Mouse (Mus musculus) intestine, embryonic 15.5 days (tissue): ENCODE data around the gene Taf5l. TPM values are rescaled to one million over a fixed set of nuclear protein-coding genes. Genes with fewer than 3 reads are reported as not detected.
A peak's percentile ranks its signal among the peaks of the same experiment; 100 is the strongest.
"Not testable (repeated sequence)": the region's sequence is repeated elsewhere in the genome, so short reads cannot be mapped to it uniquely, and the experiment has no call there.

Source experiments
- ATAC-seq: fragments of 200-750 bp; cut with Nextera tagmentation; 2 replicates; pipeline ENCODE4 v1.8.0; 2017; ENCODE audit warnings: moderate TSS enrichment, moderate library complexity
- H3K27ac ChIP-seq: fragments of 300-500 bp; sonication (generic); 2 replicates; pipeline ENCODE4 v1.5.1; 2015; ENCODE audit warnings: mild to moderate bottlenecking, inconsistent platforms
- H3K27me3 ChIP-seq: fragments of 300-500 bp; sonication (generic); replicated peaks from 2 replicates; pipeline ENCODE4 v1.6.1; 2015; ENCODE audit warnings: inconsistent platforms
- H3K36me3 ChIP-seq: fragments of 300-500 bp; sonication (generic); 2 replicates; pipeline ENCODE4 v1.6.1; 2015; ENCODE audit warnings: inconsistent platforms
- H3K4me1 ChIP-seq: fragments of 300-500 bp; sonication (generic); replicated peaks from 2 replicates; pipeline ENCODE4 v1.6.1; 2015; ENCODE audit warnings: inconsistent platforms
- H3K4me2 ChIP-seq: fragments of 300-500 bp; sonication (generic); replicated peaks from 2 replicates; pipeline ENCODE4 v1.6.1; 2015; ENCODE audit warnings: mild to moderate bottlenecking, inconsistent platforms
- H3K4me3 ChIP-seq: fragments of 300-500 bp; sonication (generic); replicated peaks from 2 replicates; pipeline ENCODE4 v1.5.1; 2015; ENCODE audit warnings: inconsistent platforms
- H3K9ac ChIP-seq: fragments of 300-500 bp; sonication (generic); 2 replicates; pipeline ENCODE4 v1.6.1; 2015; ENCODE audit warnings: inconsistent platforms
- H3K9me3 ChIP-seq: fragments of 300-500 bp; sonication (generic); 2 replicates; pipeline ENCODE4 v1.6.1; 2016; ENCODE audit warnings: inconsistent platforms
- WGBS: fragments of 180-500 bp; shearing (Covaris S2); methylation state at CpG from one replicate; pipeline ENCODE4 v1.1.7; 2015; 5-methylcytosine and 5-hydroxymethylcytosine counted together
- polyA plus RNA-seq: library from polyadenylated mRNA; unstranded; fragments of >200 nt; fragmentation: Nextera tagmentation; extraction: Ambion mirVana; gene quantifications from 2 replicates; pipeline ENCODE4 v1.2.1, GENCODE M21; 2015

The Taf5l gene
- polyA plus RNA-seq, 1 experiment from 2014 or later: 40.0 TPM

DNA sequence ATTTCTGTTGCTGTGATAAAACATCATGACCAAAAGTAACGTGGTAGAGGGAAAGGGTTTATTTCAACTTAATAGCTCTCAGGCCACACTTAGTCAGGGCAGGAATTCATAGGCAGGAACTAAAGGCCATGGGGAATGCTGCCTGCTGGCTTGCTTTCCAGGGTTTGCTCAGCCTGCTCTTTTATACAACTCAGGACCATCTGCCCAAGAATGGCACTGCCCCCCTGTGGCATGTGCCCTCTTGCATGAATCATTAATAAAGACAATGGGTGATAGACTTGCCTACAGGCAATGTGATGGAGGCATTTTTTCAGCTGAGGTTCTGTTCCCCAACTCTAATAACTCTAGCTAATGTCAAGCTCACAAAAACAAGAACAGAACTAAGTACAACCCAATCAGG lies 21.0 kb upstream of the Taf5l start:
- WGBS: 79% methylated on average over 1 of the region's 1 CpGs
- Histone ChIP-seq H3K9me3 (no peaks in the 10 kb centered on the region), H3K4me2 (no peak overlapping the region), H3K36me3 (peaks cover 27% of the 10 kb centered on the region), H3K9ac (no peak overlapping the region), H3K4me1 (no peaks in the 10 kb centered on the region), H3K4me3 (no peak overlapping the region), H3K27me3 (no peaks in the 10 kb centered on the region), H3K27ac (no peak overlapping the region)
- ATAC-seq: no peak

GRCm38 (mm10) chr8:124039351-124039750 lies 18.2 kb upstream of the Taf5l start:
- no peak for ATAC-seq
- H3K4me2 ChIP-seq: no peak overlapping the region
- no peaks in the 10 kb centered on the region for H3K4me1 ChIP-seq
- H3K9me3 ChIP-seq: no peaks in the 10 kb centered on the region
- 87% methylated on average over 4 of the region's 4 CpGs for WGBS
- H3K9ac ChIP-seq: no peak overlapping the region
- no peak overlapping the region for H3K27ac ChIP-seq
- no peak overlapping the region for H3K4me3 ChIP-seq
- H3K36me3 ChIP-seq: peaks cover 39% of the 10 kb centered on the region
- no peaks in the 10 kb centered on the region for H3K27me3 ChIP-seq

DNA sequence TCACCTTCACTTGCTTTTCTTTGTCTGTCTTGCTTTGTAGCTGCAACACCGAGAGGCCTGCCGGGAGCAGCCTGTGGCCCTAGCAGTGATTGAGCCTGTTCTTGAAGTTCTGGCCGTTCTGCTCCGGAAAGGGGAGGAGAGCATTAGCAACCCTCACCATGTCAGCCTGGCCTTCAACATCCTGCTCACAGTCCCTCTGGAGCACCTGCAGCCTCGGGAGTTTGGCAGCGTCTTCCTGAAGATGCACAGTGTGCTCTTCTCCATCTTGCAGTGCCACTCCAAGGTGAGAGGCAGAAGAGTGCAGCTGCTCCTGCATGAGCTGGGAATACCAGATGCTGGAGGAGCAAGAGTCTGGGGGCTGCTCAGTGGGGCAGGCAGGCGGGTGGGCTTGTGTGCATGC lies 16.9 kb upstream of the Taf5l start:
- Histone ChIP-seq H3K9me3 (no peaks in the 10 kb centered on the region), H3K9ac (no peak overlapping the region), H3K27me3 (no peaks in the 10 kb centered on the region), H3K4me2 (no peak overlapping the region), H3K4me3 (no peak overlapping the region), H3K36me3 (peaks cover 39% of the 10 kb centered on the region), H3K4me1 (no peaks in the 10 kb centered on the region), H3K27ac (no peak overlapping the region)
- 85% methylated on average over 7 of the region's 7 CpGs for WGBS
- no peak for ATAC-seq

DNA sequence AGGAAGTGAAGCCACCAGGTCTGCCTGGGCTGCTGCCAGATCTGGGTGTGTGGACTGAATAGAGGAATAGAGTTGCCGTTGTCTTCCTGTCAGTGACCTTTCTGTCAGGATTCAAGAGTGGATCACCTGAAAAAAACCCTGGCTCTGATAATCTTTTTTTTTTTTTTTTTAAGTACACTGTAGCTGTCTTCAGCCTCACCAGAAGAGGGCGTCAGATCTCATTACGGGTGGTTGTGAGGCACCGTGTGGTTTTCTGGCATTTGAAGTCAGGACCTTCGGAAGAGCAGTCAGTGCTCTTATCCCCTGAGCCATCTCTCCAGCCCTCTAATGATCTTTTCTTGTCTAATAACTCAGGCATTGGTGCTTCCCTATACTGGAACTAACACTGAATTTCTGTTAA lies 12.2 kb upstream of the Taf5l start:
- H3K9me3 ChIP-seq: no peaks in the 10 kb centered on the region
- peaks cover 54% of the 10 kb centered on the region for H3K36me3 ChIP-seq
- no peak for ATAC-seq
- H3K4me3 ChIP-seq: no peak overlapping the region
- no peak overlapping the region for H3K9ac ChIP-seq
- no peaks in the 10 kb centered on the region for H3K4me1 ChIP-seq
- WGBS: 66% methylated on average over 5 of the region's 5 CpGs
- no peaks in the 10 kb centered on the region for H3K27me3 ChIP-seq
- H3K27ac ChIP-seq: no peak overlapping the region
- no peak overlapping the region for H3K4me2 ChIP-seq

DNA sequence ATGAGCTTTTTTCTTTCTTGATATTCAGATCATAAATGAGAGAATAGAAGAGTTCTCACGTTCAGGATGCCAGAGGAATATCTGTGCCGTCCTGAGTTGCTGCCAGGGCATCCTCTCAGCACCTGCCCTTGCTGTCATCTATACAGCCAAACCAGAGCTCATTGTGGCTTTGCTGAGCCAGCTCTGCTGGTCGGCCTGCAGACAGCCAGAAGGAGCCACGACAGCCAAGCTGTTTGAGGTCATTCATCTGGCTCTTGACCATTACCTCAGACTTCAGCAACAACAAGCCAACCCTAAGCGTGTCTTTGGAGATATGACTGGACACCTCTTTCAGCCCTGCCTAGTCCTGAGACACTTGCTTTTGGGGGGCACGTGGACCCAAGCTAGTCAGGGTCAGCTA lies 6.6 kb upstream of the Taf5l start:
- no peak overlapping the region for H3K27ac ChIP-seq
- no peak overlapping the region for H3K4me2 ChIP-seq
- no peak for ATAC-seq
- H3K27me3 ChIP-seq: no peaks in the 10 kb centered on the region
- H3K9me3 ChIP-seq: no peaks in the 10 kb centered on the region
- peaks cover 42% of the 10 kb centered on the region for H3K36me3 ChIP-seq
- no peak overlapping the region for H3K9ac ChIP-seq
- no peak overlapping the region for H3K4me3 ChIP-seq
- WGBS: 89% methylated on average over 6 of the region's 6 CpGs
- H3K4me1 ChIP-seq: no peaks in the 10 kb centered on the region

DNA sequence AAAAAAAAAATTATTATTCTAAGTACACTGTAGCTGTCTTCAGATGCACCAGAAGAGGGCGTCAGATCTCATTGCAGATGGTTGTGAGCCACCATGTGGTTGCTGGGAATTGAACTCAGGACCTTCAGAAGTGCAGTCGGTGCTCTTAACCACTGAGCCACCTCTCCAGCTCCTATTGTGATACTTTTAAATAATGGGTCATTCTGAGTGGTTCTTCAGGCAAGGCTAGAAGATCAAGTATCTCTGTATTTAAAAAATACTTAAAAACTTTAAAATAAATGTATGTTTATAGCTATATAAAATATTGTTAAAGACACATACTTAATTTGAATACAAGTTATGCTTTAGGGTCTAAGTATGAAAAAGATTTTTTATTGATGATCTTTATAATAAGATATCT lies 5.1 kb upstream of the Taf5l start:
- not testable (repeated sequence) for H3K4me3 ChIP-seq, H3K4me2 ChIP-seq, H3K9me3 ChIP-seq, H3K27me3 ChIP-seq, ATAC-seq, H3K27ac ChIP-seq, H3K4me1 ChIP-seq, H3K9ac ChIP-seq
- 77% methylated on average over 2 of the region's 2 CpGs for WGBS
- H3K36me3 ChIP-seq: peaks cover 39% of the 10 kb centered on the region

- Histone ChIP-seq H3K27me3 (no peaks in the 10 kb centered on the region), H3K27ac (peak overlapping the region; percentile 85), H3K9me3 (no peaks in the 10 kb centered on the region), H3K9ac (peak overlapping the region; percentile 77), H3K4me1 (peaks cover 12% of the 10 kb centered on the region), H3K4me2 (peak overlapping the region; percentile 73), H3K4me3 (peak overlapping the region; percentile 79), H3K36me3 (peaks cover 6% of the 10 kb centered on the region; the same call in 1 of the 2 replicates)
- under 1% methylated on average over 70 of the region's 87 CpGs for WGBS
- ATAC-seq: peak; percentile 90
Observed at GRCm38 (mm10) chr8:124020439-124021236, 559 bp downstream of the Taf5l start.

GRCm38 (mm10) chr8:124019782-124020181 lies 1.4 kb downstream of the Taf5l start:
- H3K4me3 ChIP-seq: peak overlapping the region; percentile 79
- H3K36me3 ChIP-seq: peaks cover 4% of the 10 kb centered on the region; the same call in 1 of the 2 replicates
- ATAC-seq: peak; percentile 42
- H3K27me3 ChIP-seq: no peaks in the 10 kb centered on the region
- peaks cover 19% of the 10 kb centered on the region for H3K4me1 ChIP-seq
- peak overlapping the region; percentile 77 for H3K9ac ChIP-seq
- H3K4me2 ChIP-seq: peak overlapping the region; percentile 73
- H3K9me3 ChIP-seq: no peaks in the 10 kb centered on the region
- WGBS: 23% methylated on average over 13 of the region's 13 CpGs
- H3K27ac ChIP-seq: peak overlapping the region; percentile 85; the same call in 1 of the 2 replicates

- 47% methylated on average over 3 of the region's 3 CpGs for WGBS
- Histone ChIP-seq H3K27ac (peak overlapping the region; percentile 60; the same call in 1 of the 2 replicates), H3K9ac (no peak overlapping the region), H3K4me1 (peaks cover 15% of the 10 kb centered on the region), H3K4me3 (no peak overlapping the region), H3K27me3 (no peaks in the 10 kb centered on the region), H3K4me2 (no peak overlapping the region), H3K9me3 (no peaks in the 10 kb centered on the region), H3K36me3 (no peaks in the 10 kb centered on the region; the same call in 1 of the 2 replicates)
- peak; percentile 70 for ATAC-seq
Observed at GRCm38 (mm10) chr8:124014751-124015150, 6.4 kb downstream of the Taf5l start.

- ATAC-seq: not testable (repeated sequence)
Observed at GRCm38 (mm10) chr8:124014299-124014698, 6.9 kb downstream of the Taf5l start.

GRCm38 (mm10) chr8:124011989-124012586 lies 9.1 kb downstream of the Taf5l start:
- WGBS: 95% methylated on average over 3 of the region's 3 CpGs
- Histone ChIP-seq H3K4me1 (peaks cover 9% of the 10 kb centered on the region; the same call in 1 of the 2 replicates), H3K4me3 (no peak overlapping the region), H3K27ac (no peak overlapping the region), H3K9me3 (no peaks in the 10 kb centered on the region), H3K27me3 (no peaks in the 10 kb centered on the region), H3K9ac (no peak overlapping the region), H3K4me2 (no peak overlapping the region), H3K36me3 (peaks cover 14% of the 10 kb centered on the region)
- ATAC-seq: no peak

More at GRCm38 (mm10) chr8:124014299-124014698, 6.9 kb downstream of the Taf5l start:
- H3K9ac ChIP-seq, H3K4me2 ChIP-seq, H3K36me3 ChIP-seq, H3K27me3 ChIP-seq, H3K4me3 ChIP-seq, H3K9me3 ChIP-seq: not testable (repeated sequence)
- WGBS: 76% methylated on average over 7 of the region's 7 CpGs
- peaks cover 11% of the 10 kb centered on the region; the same call in 1 of the 2 replicates for H3K4me1 ChIP-seq
- peak overlapping the region; percentile 60; the same call in 1 of the 2 replicates for H3K27ac ChIP-seq

DNA sequence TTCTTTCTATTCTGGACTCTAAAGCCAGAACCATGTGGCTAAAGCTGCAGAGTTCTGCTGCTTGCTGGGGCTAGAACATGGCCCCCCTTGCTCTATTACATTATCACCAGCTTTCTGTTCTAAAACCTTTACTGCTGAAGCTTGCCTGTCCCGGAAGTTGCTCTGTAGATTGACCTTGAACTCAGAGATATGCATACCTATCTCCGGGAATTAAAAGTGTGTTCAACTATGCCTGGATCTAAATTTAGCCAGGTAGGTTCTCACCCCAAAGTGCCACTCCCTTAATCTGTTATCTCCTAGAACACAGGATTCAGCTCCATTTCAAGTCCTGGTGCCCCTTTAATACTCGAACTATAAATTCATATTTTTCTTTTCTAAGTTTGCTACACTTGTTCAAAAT lies 9.6 kb downstream of the Taf5l start:
- no peaks in the 10 kb centered on the region for H3K9me3 ChIP-seq
- no peak overlapping the region for H3K27ac ChIP-seq
- 67% methylated on average over 3 of the region's 3 CpGs for WGBS
- H3K4me2 ChIP-seq: no peak overlapping the region
- ATAC-seq: no peak
- no peak overlapping the region for H3K9ac ChIP-seq
- no peak overlapping the region for H3K4me3 ChIP-seq
- peaks cover 14% of the 10 kb centered on the region for H3K36me3 ChIP-seq
- H3K27me3 ChIP-seq: no peaks in the 10 kb centered on the region
- peaks cover 9% of the 10 kb centered on the region; the same call in 1 of the 2 replicates for H3K4me1 ChIP-seq
